Mouse (Mus musculus) limb, embryonic 13.5 days (tissue): ENCODE data around the gene Ppm1m. TPM values are rescaled to one million over a fixed set of nuclear protein-coding genes. Genes with fewer than 3 reads are reported as not detected.
A peak's percentile ranks its signal among the peaks of the same experiment; 100 is the strongest.

Experiments
- ATAC-seq: fragments of 200-750 bp; cut with Nextera tagmentation; 2 replicates; pipeline ENCODE4 v1.8.0; 2017; ENCODE audit warnings: low read depth, moderate number of reproducible peaks, moderate TSS enrichment; ENCODE audit not compliant: low FRiP score
- H3K27ac ChIP-seq: fragments of 300-500 bp; sonication (generic); 2 replicates; pipeline ENCODE4 v1.5.1; 2015; ENCODE audit warnings: inconsistent platforms, mild to moderate bottlenecking, moderate library complexity
- H3K27me3 ChIP-seq: fragments of 300-500 bp; sonication (generic); 2 replicates; pipeline ENCODE4 v1.6.1; 2015; ENCODE audit warnings: mild to moderate bottlenecking, inconsistent platforms
- H3K36me3 ChIP-seq: fragments of 300-500 bp; sonication (generic); 2 replicates; pipeline ENCODE4 v1.6.1; 2015; ENCODE audit warnings: inconsistent platforms, mild to moderate bottlenecking, moderate library complexity
- H3K4me1 ChIP-seq: fragments of 300-500 bp; sonication (generic); 2 replicates; pipeline ENCODE4 v1.6.1; 2015; ENCODE audit warnings: inconsistent platforms
- H3K4me2 ChIP-seq: fragments of 300-500 bp; sonication (generic); replicated peaks from 2 replicates; pipeline ENCODE4 v1.6.1; 2015; ENCODE audit warnings: inconsistent platforms, mild to moderate bottlenecking, moderate library complexity
- H3K4me3 ChIP-seq: fragments of 300-500 bp; sonication (generic); 2 replicates; pipeline ENCODE4 v1.5.1; 2015; ENCODE audit warnings: moderate library complexity, mild to moderate bottlenecking, inconsistent platforms
- H3K9ac ChIP-seq: fragments of 300-500 bp; sonication (generic); 2 replicates; pipeline ENCODE4 v1.6.1; 2015; ENCODE audit warnings: mild to moderate bottlenecking, inconsistent platforms
- H3K9me3 ChIP-seq: fragments of 300-500 bp; sonication (generic); 2 replicates; pipeline ENCODE4 v1.6.1; 2016; ENCODE audit warnings: inconsistent platforms
- WGBS: fragments of 180-500 bp; shearing (Covaris S2); methylation state at CpG from one replicate; pipeline ENCODE4 v1.1.7; 2015; 5-methylcytosine and 5-hydroxymethylcytosine counted together
- polyA plus RNA-seq: library from polyadenylated mRNA; unstranded; fragments of >200 nt; fragmentation: Nextera tagmentation; extraction: Ambion mirVana; gene quantifications from 2 replicates; pipeline ENCODE4 v1.2.1, GENCODE M21; 2015

Ppm1m gene
- polyA plus RNA-seq, 1 experiment from 2014 or later = 57.0 TPM

DNA sequence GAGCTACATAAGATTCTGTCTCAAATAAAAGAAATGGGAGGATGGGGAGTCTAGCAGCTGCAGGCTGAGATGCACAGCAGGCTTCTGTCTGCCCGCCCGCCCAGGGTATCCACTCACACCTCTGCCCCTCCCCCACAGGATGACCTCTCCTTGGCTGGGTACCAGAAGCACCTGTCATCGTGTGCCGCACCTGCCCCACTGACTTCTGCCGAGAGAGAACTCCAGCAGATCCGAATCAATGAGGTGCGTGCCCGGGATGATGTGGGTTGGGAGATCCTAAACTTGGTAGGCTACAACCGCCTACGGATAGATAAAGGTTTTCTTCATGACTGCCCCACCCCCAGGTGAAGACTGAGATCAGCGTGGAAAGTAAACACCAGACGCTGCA, 13.0 kb upstream of the Ppm1m start:
- peak overlapping the region; percentile 62; the same call in 1 of the 2 replicates for H3K4me2 ChIP-seq

DNA sequence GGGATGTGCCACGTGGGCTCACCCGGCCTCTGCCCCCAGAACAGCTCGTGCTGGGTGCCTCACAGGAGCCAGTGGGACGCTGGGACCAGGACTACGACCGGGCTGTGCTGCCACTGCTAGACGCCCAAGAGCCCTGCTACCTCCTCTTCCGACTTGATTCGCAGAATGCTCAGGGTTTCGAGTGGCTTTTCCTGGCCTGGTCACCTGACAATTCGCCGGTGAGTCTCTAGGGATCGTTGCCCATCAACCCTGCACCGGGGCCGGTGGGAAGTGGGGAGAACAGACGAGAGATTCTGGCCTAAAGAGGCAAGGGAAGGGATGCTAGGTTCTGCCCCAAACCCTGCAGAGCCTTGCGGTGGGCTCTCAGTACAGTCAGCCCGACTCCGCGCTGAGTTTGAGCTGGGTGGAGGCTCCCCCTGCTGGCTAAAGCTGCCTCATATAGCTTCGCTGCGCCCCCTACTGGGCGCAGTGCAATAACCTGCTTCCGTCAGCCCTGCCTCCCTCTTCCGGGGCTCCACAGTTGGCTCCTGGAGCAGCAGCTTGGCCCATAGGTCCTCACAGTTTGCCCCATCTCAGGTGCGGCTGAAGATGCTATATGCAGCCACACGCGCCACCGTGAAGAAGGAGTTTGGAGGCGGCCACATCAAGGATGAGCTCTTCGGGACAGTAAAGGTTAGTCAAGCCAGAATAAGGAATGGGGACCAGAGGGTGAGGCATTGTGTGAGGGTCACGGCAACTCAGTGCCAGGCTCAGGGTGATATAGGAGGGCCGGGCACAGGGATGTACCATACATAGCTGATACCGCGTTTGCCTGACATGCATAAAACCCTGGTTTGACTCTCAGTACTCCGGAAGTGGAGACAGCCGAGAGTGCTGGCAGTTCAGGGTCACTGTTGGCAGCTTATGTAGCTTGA, 12.4 kb upstream of the Ppm1m start:
- Histone ChIP-seq H3K36me3 (peaks cover 48% of the 10 kb centered on the region), H3K9ac (peak overlapping the region; percentile 66), H3K4me3 (peak overlapping the region; percentile 35), H3K4me1 (peaks cover 10% of the 10 kb centered on the region), H3K27ac (peak overlapping the region; percentile 73), H3K27me3 (no peaks in the 10 kb centered on the region), H3K9me3 (no peaks in the 10 kb centered on the region), H3K4me2 (peak overlapping the region; percentile 62)
- peak; percentile 83 for ATAC-seq
- WGBS = 20% methylated on average over 37 of the region's 37 CpGs

More for the DNA sequence above, 13.0 kb upstream of the Ppm1m start:
- peaks cover 47% of the 10 kb centered on the region for H3K36me3 ChIP-seq
- peaks cover 10% of the 10 kb centered on the region for H3K4me1 ChIP-seq
- H3K9me3 ChIP-seq = no peaks in the 10 kb centered on the region
- no peak overlapping the region for H3K9ac ChIP-seq
- 86% methylated on average over 12 of the region's 12 CpGs for WGBS
- no peak for ATAC-seq
- H3K27me3 ChIP-seq = no peaks in the 10 kb centered on the region
- H3K4me3 ChIP-seq = no peak overlapping the region
- H3K27ac ChIP-seq = no peak overlapping the region

DNA sequence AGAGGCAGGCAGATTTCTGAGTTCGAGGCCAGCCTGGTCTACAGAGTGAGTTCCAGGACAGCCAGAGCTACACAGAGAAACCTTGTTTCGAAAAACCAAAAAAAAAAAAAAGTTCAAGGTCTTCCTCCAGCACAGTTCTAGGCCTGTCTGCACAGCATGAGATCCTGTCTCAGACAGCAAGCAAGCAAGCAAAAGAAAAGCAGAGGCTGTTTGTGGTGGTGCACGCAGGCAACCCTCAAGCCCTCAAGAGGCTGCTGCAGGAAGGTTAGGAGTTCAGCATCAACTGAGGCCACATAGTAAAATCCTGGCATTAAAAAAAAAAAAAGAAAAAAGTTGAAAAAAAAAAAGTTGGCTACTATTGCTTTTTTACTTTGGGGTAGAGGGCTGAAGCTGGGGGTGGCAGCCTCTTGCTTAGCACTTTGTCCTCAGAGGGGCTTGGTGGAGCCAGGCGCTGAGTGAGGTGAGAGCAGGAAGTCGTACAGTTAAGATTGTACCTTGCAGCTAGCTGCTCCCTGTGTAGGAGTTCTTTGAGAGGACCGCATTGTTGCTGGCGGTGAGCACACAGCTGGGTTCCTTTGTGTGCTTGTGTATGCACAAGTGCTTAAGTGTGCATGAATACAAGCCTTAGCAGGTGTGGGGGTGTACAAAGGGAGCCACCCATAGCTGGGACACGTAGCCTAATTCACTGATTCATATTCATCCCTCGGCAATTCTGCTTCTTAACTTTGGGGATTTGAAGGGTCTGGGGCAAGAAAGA, 11.5 kb upstream of the Ppm1m start:
- H3K9me3 ChIP-seq = no peaks in the 10 kb centered on the region
- no peak for ATAC-seq
- no peaks in the 10 kb centered on the region for H3K27me3 ChIP-seq
- H3K4me3 ChIP-seq = peak overlapping the region; percentile 35; the same call in 1 of the 2 replicates
- peaks cover 11% of the 10 kb centered on the region for H3K4me1 ChIP-seq
- peaks cover 48% of the 10 kb centered on the region for H3K36me3 ChIP-seq
- peak overlapping the region; percentile 62 for H3K4me2 ChIP-seq
- 56% methylated on average over 9 of the region's 9 CpGs for WGBS
- H3K9ac ChIP-seq = peak overlapping the region; percentile 66; the same call in 1 of the 2 replicates
- peak overlapping the region; percentile 73 for H3K27ac ChIP-seq

DNA sequence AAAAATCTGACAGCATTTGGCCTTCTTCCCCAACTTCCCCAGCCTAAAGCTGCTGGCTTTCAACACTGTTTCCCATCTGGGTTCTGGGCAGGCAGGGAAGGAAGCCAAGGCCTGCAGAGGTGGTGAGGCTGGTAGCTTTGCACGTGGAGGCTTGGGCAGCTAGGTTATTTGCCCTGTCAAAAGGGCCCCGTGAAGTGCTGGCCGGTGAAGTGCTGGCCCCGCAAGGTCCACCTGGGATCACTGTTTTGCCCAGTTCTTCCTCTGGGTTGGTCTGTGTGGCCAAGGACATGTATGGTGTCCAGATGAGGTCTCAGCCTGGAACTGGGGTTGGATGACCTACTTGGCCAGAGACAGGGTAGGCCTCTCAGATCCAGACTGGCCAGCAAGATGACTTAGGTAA, 10.4 kb upstream of the Ppm1m start:
- Histone ChIP-seq H3K27ac (no peak overlapping the region), H3K9ac (no peak overlapping the region), H3K4me3 (no peak overlapping the region), H3K4me2 (no peak overlapping the region), H3K9me3 (no peaks in the 10 kb centered on the region), H3K36me3 (peaks cover 41% of the 10 kb centered on the region), H3K4me1 (peaks cover 19% of the 10 kb centered on the region), H3K27me3 (no peaks in the 10 kb centered on the region)
- no peak for ATAC-seq
- WGBS = 94% methylated on average over 4 of the region's 4 CpGs

DNA sequence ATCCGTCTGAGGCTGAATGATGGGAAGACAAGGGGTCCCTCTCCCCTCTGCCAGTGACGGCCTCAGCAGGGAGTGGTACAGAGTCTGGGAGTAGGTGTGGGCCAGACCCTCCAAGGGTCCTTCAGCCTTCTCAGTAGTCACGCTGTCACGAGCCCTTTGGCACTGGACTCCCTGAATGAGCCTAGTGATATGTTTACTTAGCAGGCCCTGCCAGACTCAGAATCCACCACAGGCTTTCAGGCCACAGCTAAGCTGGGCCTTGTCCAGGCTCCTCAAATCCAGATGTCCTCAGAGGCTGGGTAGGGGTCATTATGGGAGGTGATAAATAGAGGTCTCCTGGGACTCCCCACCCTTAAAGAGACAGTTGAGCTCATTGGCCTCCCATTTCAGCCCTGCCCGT, 8.6 kb upstream of the Ppm1m start:
- H3K27me3 ChIP-seq = no peaks in the 10 kb centered on the region
- peaks cover 35% of the 10 kb centered on the region for H3K4me1 ChIP-seq
- 0 out of 2 replicates have a peak overlapping the region, but pooled peaks have one; percentile 4 for H3K9ac ChIP-seq
- no peak overlapping the region for H3K4me3 ChIP-seq
- WGBS = 77% methylated on average over 5 of the region's 5 CpGs
- H3K36me3 ChIP-seq = peaks cover 23% of the 10 kb centered on the region
- H3K9me3 ChIP-seq = no peaks in the 10 kb centered on the region
- ATAC-seq = no peak
- H3K27ac ChIP-seq = no peak overlapping the region
- no peak overlapping the region for H3K4me2 ChIP-seq

DNA sequence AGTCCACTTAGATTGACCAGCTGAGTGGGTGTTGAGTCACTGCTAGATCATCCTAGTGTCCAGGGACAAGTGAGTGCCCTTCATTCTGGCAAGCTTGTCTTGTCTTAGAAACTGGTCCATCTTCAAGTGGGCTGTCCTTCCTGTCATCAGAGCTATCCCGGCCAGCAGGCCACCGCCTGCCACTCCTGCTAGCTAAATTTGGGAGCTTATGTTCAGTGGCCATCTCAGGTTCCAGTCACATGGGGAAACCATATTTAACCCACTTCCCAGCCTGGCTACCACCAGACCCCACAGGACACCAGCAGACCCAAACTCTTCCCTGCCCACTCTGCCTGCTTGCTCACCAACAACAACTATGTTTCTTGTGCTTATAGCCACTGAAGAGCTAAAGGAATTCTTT, 7.0 kb upstream of the Ppm1m start:
- no peak for ATAC-seq
- 82% methylated on average over 2 of the region's 2 CpGs for WGBS
- no peak overlapping the region for H3K4me3 ChIP-seq

DNA sequence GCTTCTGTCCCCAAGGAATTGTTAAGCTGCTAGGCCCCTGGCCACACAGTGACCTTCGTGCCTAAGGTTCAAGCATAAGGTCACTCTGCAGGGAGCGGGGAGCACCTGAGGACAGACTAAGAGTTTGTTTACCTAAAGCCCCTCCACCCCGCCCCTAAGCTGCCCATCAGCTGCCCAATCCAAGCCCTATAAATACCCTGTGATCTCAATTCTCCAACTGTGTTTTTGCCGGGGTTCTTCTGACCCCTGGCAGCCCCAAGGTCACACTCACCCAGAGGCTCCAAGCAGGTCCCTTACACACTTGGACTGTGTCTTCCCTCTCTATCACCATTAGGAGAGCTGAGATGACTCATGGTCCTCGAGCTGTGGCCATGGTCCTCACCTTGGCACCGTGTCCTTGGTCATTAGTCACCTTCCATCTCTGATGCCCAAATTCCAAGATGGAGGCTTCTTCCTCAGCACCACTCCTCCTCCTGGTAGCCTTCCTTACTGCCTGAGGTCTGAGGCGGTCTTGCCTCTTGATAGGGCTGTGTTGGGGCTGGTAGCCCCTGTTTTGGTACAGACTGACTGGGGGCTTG, 6.3 kb upstream of the Ppm1m start:
- no peaks in the 10 kb centered on the region for H3K9me3 ChIP-seq
- H3K4me3 ChIP-seq = no peak overlapping the region
- peaks cover 14% of the 10 kb centered on the region for H3K36me3 ChIP-seq
- ATAC-seq = no peak
- no peak overlapping the region; the same call in 1 of the 2 replicates for H3K9ac ChIP-seq
- no peak overlapping the region for H3K4me2 ChIP-seq
- H3K27me3 ChIP-seq = no peaks in the 10 kb centered on the region
- H3K27ac ChIP-seq = no peak overlapping the region
- peaks cover 29% of the 10 kb centered on the region for H3K4me1 ChIP-seq
- 75% methylated on average over 7 of the region's 7 CpGs for WGBS

More for the DNA sequence above, 7.0 kb upstream of the Ppm1m start:
- H3K9ac ChIP-seq = no peak overlapping the region; the same call in none of the 2 replicates
- peaks cover 36% of the 10 kb centered on the region for H3K4me1 ChIP-seq
- no peak overlapping the region for H3K27ac ChIP-seq
- no peaks in the 10 kb centered on the region for H3K9me3 ChIP-seq
- no peak overlapping the region for H3K4me2 ChIP-seq
- peaks cover 14% of the 10 kb centered on the region for H3K36me3 ChIP-seq
- H3K27me3 ChIP-seq = no peaks in the 10 kb centered on the region

DNA sequence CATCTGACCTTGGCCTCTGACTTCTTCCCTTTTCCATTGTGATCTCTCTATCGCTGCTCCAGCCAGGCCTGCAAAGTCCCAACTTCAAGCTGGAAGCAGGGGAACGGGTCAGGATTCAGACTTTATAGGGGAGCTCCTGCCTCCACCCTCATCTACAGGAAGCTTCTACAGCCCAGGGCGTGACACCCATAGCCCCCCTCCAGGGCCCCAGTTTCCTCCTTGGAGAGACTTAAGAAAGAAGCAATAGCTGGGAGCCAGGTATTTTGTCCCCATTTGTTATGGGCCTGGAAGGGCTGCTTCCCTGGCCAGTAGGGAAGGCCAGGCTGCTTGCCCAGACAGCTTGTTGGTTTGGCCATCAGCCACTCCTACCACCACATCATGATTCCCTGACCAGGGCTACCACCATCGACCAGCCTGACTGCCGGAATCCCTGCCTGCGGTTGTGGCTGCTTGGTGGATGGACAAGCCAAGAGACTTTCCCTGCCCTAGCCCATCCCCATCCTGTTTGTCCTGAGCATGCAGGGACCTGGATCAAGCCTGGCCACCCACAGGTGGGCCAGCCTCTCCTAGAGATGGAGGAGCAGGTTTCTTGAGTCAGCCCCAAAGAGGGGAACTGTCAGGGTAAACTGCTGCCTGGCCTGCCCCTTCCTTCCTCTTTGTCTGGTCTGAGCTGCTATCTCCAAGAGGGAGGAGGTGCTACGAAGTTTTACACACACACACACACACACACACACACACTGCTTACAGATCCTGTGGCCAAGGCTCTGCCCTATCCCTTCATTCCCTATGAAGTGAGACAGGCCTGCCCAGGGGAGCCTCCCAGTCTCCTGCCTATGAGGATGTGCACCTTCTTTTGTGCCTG, 4.7 kb upstream of the Ppm1m start:
- H3K4me2 ChIP-seq = peak overlapping the region; percentile 70
- H3K9ac ChIP-seq = peak overlapping the region; percentile 80
- no peak for ATAC-seq
- H3K4me3 ChIP-seq = peak overlapping the region; percentile 65
- peaks cover 14% of the 10 kb centered on the region for H3K36me3 ChIP-seq
- no peaks in the 10 kb centered on the region for H3K27me3 ChIP-seq
- H3K9me3 ChIP-seq = no peaks in the 10 kb centered on the region
- no peak overlapping the region for H3K27ac ChIP-seq
- WGBS = 70% methylated on average over 7 of the region's 7 CpGs
- H3K4me1 ChIP-seq = peaks cover 37% of the 10 kb centered on the region

DNA sequence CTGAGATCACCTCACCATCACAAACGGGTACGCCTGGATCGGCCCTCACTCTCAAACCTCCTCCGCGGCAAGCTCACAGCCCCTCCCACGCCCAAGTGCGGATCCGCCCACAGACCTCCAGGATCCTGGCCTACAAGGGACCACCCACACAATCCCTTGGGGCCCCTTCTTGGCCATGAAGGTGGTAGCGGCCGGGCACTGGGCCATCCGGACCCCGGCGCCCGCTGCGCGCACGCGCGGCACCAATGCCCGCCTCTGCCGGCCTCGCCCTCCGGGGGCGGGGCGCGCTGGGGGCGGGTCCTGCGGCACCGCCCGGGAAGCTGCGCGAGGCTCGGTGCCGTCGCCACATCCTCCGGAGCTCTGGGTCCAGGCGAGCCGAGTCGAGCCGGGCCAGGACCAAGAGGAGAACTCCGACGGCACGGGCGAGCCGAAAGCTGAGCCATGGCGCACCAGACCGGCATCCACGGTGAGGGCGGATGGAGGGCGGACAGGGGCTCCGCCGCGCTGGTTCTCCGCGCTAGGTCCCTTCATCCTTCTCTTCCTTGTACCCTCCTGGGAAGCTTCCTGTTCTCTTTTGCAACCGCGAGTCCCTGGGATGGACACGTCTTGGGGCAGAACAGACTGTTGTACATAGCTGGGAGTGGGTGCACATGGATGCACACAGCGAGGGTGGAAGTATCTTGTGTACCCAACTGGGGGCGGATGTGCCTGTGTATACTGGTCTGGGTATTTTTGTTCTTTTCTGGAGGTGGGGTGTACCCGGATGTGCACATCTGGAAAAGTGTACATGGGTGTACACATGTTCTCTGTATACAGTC, 3.5 kb upstream of the Ppm1m start, which contains the start of gene Twf2:
Gene Twf2 (plus strand): TSS at position 290 of the 818 bp plus-strand sequence.
- peak within 1 kb of the TSS; percentile 80 for H3K9ac ChIP-seq
- peak within 1 kb of the TSS; percentile 74 for H3K27ac ChIP-seq
- H3K4me1 ChIP-seq = peaks cover 43% of the 10 kb centered on the region
- H3K4me3 ChIP-seq = peak within 1 kb of the TSS; percentile 65
- H3K36me3 ChIP-seq = peaks cover 9% of the 10 kb centered on the region
- no peaks in the 10 kb centered on the region for H3K9me3 ChIP-seq
- peak; percentile 90 for ATAC-seq
- WGBS = 2% methylated on average over 60 of the region's 61 CpGs
- peak within 1 kb of the TSS; percentile 70 for H3K4me2 ChIP-seq
- no peaks in the 10 kb centered on the region for H3K27me3 ChIP-seq

DNA sequence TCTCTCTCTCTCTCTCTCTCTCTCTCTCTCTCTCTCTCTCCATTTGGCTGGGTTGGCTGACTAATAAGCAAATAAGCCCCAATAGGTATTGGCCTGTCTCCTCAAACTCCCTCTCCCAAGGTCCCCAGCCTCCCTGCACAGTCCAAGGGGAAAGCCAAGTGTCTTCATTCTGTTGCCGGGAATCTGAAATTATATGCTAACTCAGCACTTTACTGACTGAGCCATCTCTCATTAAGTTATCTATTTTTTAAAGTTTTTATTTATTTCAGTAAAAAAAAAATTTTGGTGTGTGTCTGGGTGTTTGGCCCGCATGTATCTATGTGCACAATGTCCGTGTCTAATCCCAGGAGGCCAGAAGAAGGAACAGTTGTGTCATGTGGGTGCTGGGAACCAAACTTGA, 2.3 kb upstream of the Ppm1m start:
- peak overlapping the region; percentile 65; the same call in 1 of the 2 replicates for H3K4me3 ChIP-seq
- no peaks in the 10 kb centered on the region for H3K27me3 ChIP-seq
- H3K4me2 ChIP-seq = peak overlapping the region; percentile 70
- H3K9me3 ChIP-seq = no peaks in the 10 kb centered on the region
- peaks cover 8% of the 10 kb centered on the region for H3K36me3 ChIP-seq
- H3K4me1 ChIP-seq = peaks cover 54% of the 10 kb centered on the region
- no peak for ATAC-seq
- WGBS = 85% methylated on average over 3 of the region's 3 CpGs
- H3K27ac ChIP-seq = no peak overlapping the region; the same call in 1 of the 2 replicates
- no peak overlapping the region for H3K9ac ChIP-seq
